Mouse (Mus musculus): ENCODE measurements around the gene Haao. TPM values are rescaled to one million over a fixed set of nuclear protein-coding genes. Genes with fewer than 3 reads are reported as not detected.

Haao gene
- polyA plus RNA-seq (2015; fragmentation: Nextera tagmentation; extraction: Ambion mirVana), result 0.25 and 2.0 TPM in 2 replicates

GRCm38 (mm10) chr17:83847815-83848214 lies at the start of gene Haao:
TSS of gene Haao (minus strand) at chr17:83847963.
- no peaks in the 10 kb centered on the region for H3K9me3 ChIP-seq (replicated peaks)
- no peak within 1 kb of the TSS; the same call in 1 of the 2 replicates for H3K4me2 ChIP-seq
- H3K36me3 ChIP-seq, result no peaks in the 10 kb centered on the region
- H3K27ac ChIP-seq, result no peak within 1 kb of the TSS
- peaks cover 9% of the 10 kb centered on the region for H3K4me1 ChIP-seq (replicated peaks)
- no peak for ATAC-seq (replicated peaks; ENCODE audit: insufficient number of reproducible peaks, insufficient read depth, low FRiP score, low read depth)
- H3K4me3 ChIP-seq, result no peak within 1 kb of the TSS
- no peaks in the 10 kb centered on the region for H3K27me3 ChIP-seq
- 70% methylated on average over 3 of the region's 3 CpGs for WGBS
- no peak within 1 kb of the TSS for H3K9ac ChIP-seq

- Histone ChIP-seq H3K27ac (no peak overlapping the region), H3K27me3 (no peaks in the 10 kb centered on the region), H3K9ac (no peak overlapping the region), H3K36me3 (no peaks in the 10 kb centered on the region), H3K9me3 (replicated peaks) (no peaks in the 10 kb centered on the region), H3K4me3 (no peak overlapping the region), H3K4me1 (replicated peaks) (peaks cover 27% of the 10 kb centered on the region), H3K4me2 (no peak overlapping the region)
- no peak for ATAC-seq (replicated peaks; ENCODE audit: insufficient number of reproducible peaks, insufficient read depth, low FRiP score, low read depth)
- 77% methylated on average over 8 of the region's 8 CpGs for WGBS
Measured at GRCm38 (mm10) chr17:83897361-83897799, 49.6 kb upstream of the Haao start.

- no peak overlapping the region for H3K27ac ChIP-seq
- no peaks in the 10 kb centered on the region for H3K27me3 ChIP-seq
Measured at GRCm38 (mm10) chr17:83896723-83897122, 49.0 kb upstream of the Haao start.

GRCm38 (mm10) chr17:83895321-83895770 lies 47.6 kb upstream of the Haao start:
- no peaks in the 10 kb centered on the region for H3K9me3 ChIP-seq (replicated peaks)
- H3K4me2 ChIP-seq, result peak overlapping the region; percentile 7; the same call in 1 of the 2 replicates
- H3K27me3 ChIP-seq, result no peaks in the 10 kb centered on the region
- peak; percentile 87 for ATAC-seq (replicated peaks; ENCODE audit: insufficient number of reproducible peaks, insufficient read depth, low FRiP score, low read depth)
- peak overlapping the region; percentile 75 for H3K27ac ChIP-seq
- H3K4me3 ChIP-seq, result no peak overlapping the region
- 43% methylated on average over 8 of the region's 8 CpGs for WGBS
- H3K36me3 ChIP-seq, result no peaks in the 10 kb centered on the region
- H3K9ac ChIP-seq, result no peak overlapping the region
- peaks cover 22% of the 10 kb centered on the region for H3K4me1 ChIP-seq (replicated peaks)

More at GRCm38 (mm10) chr17:83896723-83897122, 49.0 kb upstream of the Haao start:
- Histone ChIP-seq H3K4me3 (no peak overlapping the region), H3K4me1 (replicated peaks) (peaks cover 22% of the 10 kb centered on the region), H3K9ac (no peak overlapping the region), H3K4me2 (no peak overlapping the region), H3K9me3 (replicated peaks) (no peaks in the 10 kb centered on the region), H3K36me3 (no peaks in the 10 kb centered on the region)
- 29% methylated on average over 10 of the region's 10 CpGs for WGBS
- no peak for ATAC-seq (replicated peaks; ENCODE audit: insufficient number of reproducible peaks, insufficient read depth, low FRiP score, low read depth)

- Histone ChIP-seq H3K4me1 (replicated peaks) (peaks cover 26% of the 10 kb centered on the region), H3K4me2 (no peak overlapping the region), H3K9ac (no peak overlapping the region), H3K36me3 (no peaks in the 10 kb centered on the region), H3K9me3 (replicated peaks) (no peaks in the 10 kb centered on the region), H3K27ac (no peak overlapping the region), H3K27me3 (no peaks in the 10 kb centered on the region), H3K4me3 (no peak overlapping the region)
- WGBS, result 69% methylated on average over 4 of the region's 4 CpGs
- no peak for ATAC-seq (replicated peaks; ENCODE audit: insufficient number of reproducible peaks, insufficient read depth, low FRiP score, low read depth)
Measured at GRCm38 (mm10) chr17:83893134-83893533, 45.4 kb upstream of the Haao start.

- no peak for ATAC-seq (replicated peaks; ENCODE audit: insufficient number of reproducible peaks, insufficient read depth, low FRiP score, low read depth)
- H3K4me2 ChIP-seq, result no peak overlapping the region
- no peaks in the 10 kb centered on the region for H3K27me3 ChIP-seq
Measured at GRCm38 (mm10) chr17:83891864-83892263, 44.1 kb upstream of the Haao start.

GRCm38 (mm10) chr17:83890373-83890696 lies 42.6 kb upstream of the Haao start:
- H3K4me1 ChIP-seq (replicated peaks), result peaks cover 10% of the 10 kb centered on the region
- no peak overlapping the region for H3K4me3 ChIP-seq
- H3K36me3 ChIP-seq, result no peaks in the 10 kb centered on the region
- WGBS, result 58% methylated on average over 5 of the region's 5 CpGs
- H3K9ac ChIP-seq, result no peak overlapping the region
- no peaks in the 10 kb centered on the region for H3K9me3 ChIP-seq (replicated peaks)
- no peaks in the 10 kb centered on the region for H3K27me3 ChIP-seq
- H3K4me2 ChIP-seq, result no peak overlapping the region
- ATAC-seq (replicated peaks; ENCODE audit: insufficient number of reproducible peaks, insufficient read depth, low FRiP score, low read depth), result no peak
- H3K27ac ChIP-seq, result peak overlapping the region; percentile 56; the same call in 1 of the 2 replicates

More at GRCm38 (mm10) chr17:83891864-83892263, 44.1 kb upstream of the Haao start:
- Histone ChIP-seq H3K9ac (no peak overlapping the region), H3K27ac (no peak overlapping the region), H3K9me3 (replicated peaks) (no peaks in the 10 kb centered on the region), H3K4me3 (no peak overlapping the region), H3K36me3 (no peaks in the 10 kb centered on the region), H3K4me1 (replicated peaks) (peaks cover 18% of the 10 kb centered on the region)
- WGBS, result 77% methylated on average over 9 of the region's 9 CpGs

- peak overlapping the region; percentile 56; the same call in 1 of the 2 replicates for H3K27ac ChIP-seq
- peaks cover 5% of the 10 kb centered on the region for H3K4me1 ChIP-seq (replicated peaks)
- ATAC-seq (replicated peaks; ENCODE audit: insufficient number of reproducible peaks, insufficient read depth, low FRiP score, low read depth), result 0 out of 2 replicates have a peak, but pooled peaks have one; percentile 43
Measured at GRCm38 (mm10) chr17:83889691-83890372, 42.1 kb upstream of the Haao start.

GRCm38 (mm10) chr17:83889329-83889690 lies 41.5 kb upstream of the Haao start:
- H3K36me3 ChIP-seq, result no peaks in the 10 kb centered on the region
- H3K27ac ChIP-seq, result peak overlapping the region; percentile 56; the same call in 1 of the 2 replicates
- 83% methylated on average over 5 of the region's 5 CpGs for WGBS
- no peaks in the 10 kb centered on the region for H3K9me3 ChIP-seq (replicated peaks)
- peaks cover 5% of the 10 kb centered on the region; the same call in 1 of the 2 replicates for H3K4me1 ChIP-seq (replicated peaks)
- no peak for ATAC-seq (replicated peaks; ENCODE audit: insufficient number of reproducible peaks, insufficient read depth, low FRiP score, low read depth)
- no peak overlapping the region for H3K9ac ChIP-seq
- H3K4me2 ChIP-seq, result no peak overlapping the region
- no peak overlapping the region for H3K4me3 ChIP-seq
- no peaks in the 10 kb centered on the region for H3K27me3 ChIP-seq

More at GRCm38 (mm10) chr17:83889691-83890372, 42.1 kb upstream of the Haao start:
- H3K27me3 ChIP-seq, result no peaks in the 10 kb centered on the region
- no peaks in the 10 kb centered on the region for H3K36me3 ChIP-seq
- H3K4me3 ChIP-seq, result no peak overlapping the region
- 58% methylated on average over 13 of the region's 13 CpGs for WGBS
- no peaks in the 10 kb centered on the region for H3K9me3 ChIP-seq (replicated peaks)
- H3K9ac ChIP-seq, result no peak overlapping the region
- H3K4me2 ChIP-seq, result no peak overlapping the region

GRCm38 (mm10) chr17:83887241-83887640 lies 39.5 kb upstream of the Haao start:
- no peaks in the 10 kb centered on the region for H3K27me3 ChIP-seq
- peaks cover 5% of the 10 kb centered on the region; the same call in 1 of the 2 replicates for H3K4me1 ChIP-seq (replicated peaks)
- no peaks in the 10 kb centered on the region for H3K36me3 ChIP-seq
- no peak overlapping the region for H3K27ac ChIP-seq
- no peak overlapping the region for H3K4me3 ChIP-seq
- ATAC-seq (replicated peaks; ENCODE audit: insufficient number of reproducible peaks, insufficient read depth, low FRiP score, low read depth), result no peak
- no peak overlapping the region for H3K9ac ChIP-seq
- 83% methylated on average over 5 of the region's 5 CpGs for whole genome bisulfite sequencing
- no peak overlapping the region for H3K4me2 ChIP-seq
- H3K9me3 ChIP-seq (replicated peaks), result no peaks in the 10 kb centered on the region

- H3K27me3 ChIP-seq, result no peaks in the 10 kb centered on the region
- H3K36me3 ChIP-seq, result no peaks in the 10 kb centered on the region
- H3K4me1 ChIP-seq (replicated peaks), result peaks cover 5% of the 10 kb centered on the region; the same call in 1 of the 2 replicates
- 72% methylated on average over 3 of the region's 3 CpGs for WGBS
- H3K4me3 ChIP-seq, result no peak overlapping the region
- H3K9ac ChIP-seq, result no peak overlapping the region
- H3K9me3 ChIP-seq (replicated peaks), result no peaks in the 10 kb centered on the region
- no peak for ATAC-seq (replicated peaks; ENCODE audit: insufficient number of reproducible peaks, insufficient read depth, low FRiP score, low read depth)
- H3K4me2 ChIP-seq, result no peak overlapping the region
- no peak overlapping the region for H3K27ac ChIP-seq
Measured at GRCm38 (mm10) chr17:83886395-83886794, 38.6 kb upstream of the Haao start.

- no peaks in the 10 kb centered on the region for H3K36me3 ChIP-seq
- 68% methylated on average over 5 of the region's 5 CpGs for WGBS
- ATAC-seq (replicated peaks; ENCODE audit: insufficient number of reproducible peaks, insufficient read depth, low FRiP score, low read depth), result no peak
- no peak overlapping the region for H3K27ac ChIP-seq
- H3K9ac ChIP-seq, result no peak overlapping the region
- no peaks in the 10 kb centered on the region for H3K27me3 ChIP-seq
- no peak overlapping the region for H3K4me3 ChIP-seq
- no peak overlapping the region for H3K4me2 ChIP-seq
- peaks cover 5% of the 10 kb centered on the region; the same call in 1 of the 2 replicates for H3K4me1 ChIP-seq (replicated peaks)
- no peaks in the 10 kb centered on the region for H3K9me3 ChIP-seq (replicated peaks)
Measured at GRCm38 (mm10) chr17:83885750-83886149, 38.0 kb upstream of the Haao start.

Measured in heart, embryonic 15.5 days (tissue).